Mouse (Mus musculus) liver, postnatal 0 days (tissue): Measurements from ENCODE around the gene Slit2. TPM values are rescaled to one million over a fixed set of nuclear protein-coding genes. Genes with fewer than 3 reads are reported as not detected.

Experiments used
- ATAC-seq: fragments of 200-750 bp; cut with Nextera tagmentation; 2 replicates; pipeline ENCODE4 v1.8.0; 2017; ENCODE audit warnings: mild to moderate bottlenecking, moderate library complexity
- DNase-seq: peaks from one replicate; pipeline ENCODE4 v3.0.0-alpha.2; 2016
- H3K27ac ChIP-seq: fragments of 300-500 bp; sonication (generic); 2 replicates; pipeline ENCODE4 v1.5.1; 2014; ENCODE audit warnings: antibody characterized with exemption, moderate library complexity, mild to moderate bottlenecking, low read depth
- H3K27me3 ChIP-seq: fragments of 300-500 bp; sonication (generic); 2 replicates; pipeline ENCODE4 v1.6.1; 2014; ENCODE audit warnings: low read length, control low read depth, mixed read lengths; ENCODE audit not compliant: insufficient read depth
- H3K36me3 ChIP-seq: fragments of 300-500 bp; sonication (generic); replicated peaks from 2 replicates; pipeline ENCODE4 v1.6.1; 2014; ENCODE audit warnings: mild to moderate bottlenecking, control low read depth, low read length, moderate library complexity, mixed read lengths; ENCODE audit not compliant: insufficient read depth
- H3K4me1 ChIP-seq: fragments of 300-500 bp; sonication (generic); 2 replicates; pipeline ENCODE4 v1.6.1; 2014; ENCODE audit warnings: antibody characterized with exemption, mild to moderate bottlenecking, control low read depth; ENCODE audit not compliant: insufficient read depth
- H3K4me2 ChIP-seq: fragments of 300-500 bp; sonication (generic); 2 replicates; pipeline ENCODE4 v1.6.1; 2014; ENCODE audit warnings: low read depth, mild to moderate bottlenecking, low read length, moderate library complexity, mixed read lengths
- H3K4me3 ChIP-seq: fragments of 300-500 bp; sonication (generic); 2 replicates; pipeline ENCODE4 v1.5.1; 2014; ENCODE audit warnings: low read depth, low read length
- H3K9ac ChIP-seq: fragments of 300-500 bp; sonication (generic); replicated peaks from 2 replicates; pipeline ENCODE4 v1.6.1; 2014; ENCODE audit warnings: mild to moderate bottlenecking, moderate library complexity
- H3K9me3 ChIP-seq: fragments of 300-500 bp; sonication (generic); 2 replicates; pipeline ENCODE4 v1.6.1; 2016; ENCODE audit warnings: mild to moderate bottlenecking, control low read depth, low read length, mixed read lengths
- CTCF ChIP-seq: sonication (generic); IDR thresholded peaks from 2 replicates; pipeline ENCODE4 v1.5.1; 2016; ENCODE audit warnings: antibody characterized with exemption, low read depth
- EP300 ChIP-seq: IDR thresholded peaks from 2 replicates; pipeline ENCODE4 v1.6.1; 2016; ENCODE audit warnings: antibody characterized with exemption, low read depth, mild to moderate bottlenecking
- WGBS: fragments of 180-500 bp; shearing (Covaris S2); extraction: QIAGEN DNeasy Blood & Tissue Kit; methylation state at CpG from one replicate; pipeline ENCODE4 v1.1.7; 2014; ENCODE audit not compliant: insufficient replicate concordance; 5-methylcytosine and 5-hydroxymethylcytosine counted together
- polyA plus RNA-seq: library from polyadenylated mRNA; unstranded; fragments of >200 nt; fragmentation: Nextera tagmentation; extraction: Ambion mirVana; gene quantifications from 2 replicates; pipeline ENCODE4 v1.2.1, GENCODE M21; 2015

Slit2 gene
- polyA plus RNA-seq, 1 experiment from 2014 or later = 0.23 TPM

GRCm38 (mm10) chr5:48315057-48315602 is 332.2 kb downstream of the Slit2 start:
- Histone ChIP-seq H3K4me1 (no peaks in the 10 kb centered on the region), H3K27ac (no peak overlapping the region), H3K9me3 (no peaks in the 10 kb centered on the region), H3K9ac (no peak overlapping the region), H3K4me2 (no peak overlapping the region), H3K36me3 (no peaks in the 10 kb centered on the region), H3K4me3 (no peak overlapping the region), H3K27me3 (no peaks in the 10 kb centered on the region)
- DNase-seq (no peak), ATAC-seq (no peak)
- TF ChIP-seq CTCF = no peak
- whole genome bisulfite sequencing = 33% methylated on average over 6 of the region's 6 CpGs

DNA sequence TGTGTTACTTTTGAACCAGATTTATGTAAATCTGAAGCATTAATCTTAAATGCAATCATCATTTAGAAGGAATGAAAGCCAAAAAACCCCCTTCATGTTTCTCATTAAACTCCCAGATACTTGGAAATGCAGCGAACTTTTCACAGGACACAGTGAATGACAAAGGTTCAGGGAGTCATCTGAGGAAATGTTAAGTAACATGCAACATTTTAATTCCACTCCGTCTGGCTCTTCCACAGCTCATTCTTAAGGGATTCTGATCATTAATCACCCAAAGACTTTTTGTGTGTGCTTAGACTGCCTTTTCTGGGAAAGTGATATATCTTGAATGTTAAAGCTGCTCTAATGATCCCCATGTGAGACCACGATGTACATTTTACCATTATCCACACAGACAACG is 337.7 kb downstream of the Slit2 start:
- no peak for ATAC-seq
- DNase-seq = no peak

DNA sequence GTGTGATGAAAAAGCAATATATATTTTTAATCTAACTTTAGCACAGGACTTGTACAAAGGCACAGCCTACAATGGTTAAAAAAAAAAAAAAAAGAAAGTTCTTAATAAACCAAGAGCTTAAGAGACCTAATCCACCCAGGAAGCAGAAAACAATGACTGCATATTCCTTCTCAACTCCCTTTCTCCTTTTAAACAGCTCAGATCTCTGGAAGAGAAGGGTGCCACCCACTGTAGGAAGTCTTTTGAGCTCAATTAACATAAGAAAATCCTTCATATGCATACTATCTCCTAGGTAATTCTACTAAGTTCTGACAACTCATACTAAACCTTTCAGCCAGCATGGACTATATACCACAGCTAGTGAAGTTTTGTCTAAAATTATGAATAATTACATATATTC is 343.3 kb downstream of the Slit2 start:
- ATAC-seq = no peak
- no peak for TF ChIP-seq CTCF
- no peak for TF ChIP-seq EP300
- Histone ChIP-seq H3K9me3 (no peaks in the 10 kb centered on the region), H3K9ac (no peak overlapping the region), H3K27ac (no peak overlapping the region), H3K4me2 (no peak overlapping the region), H3K4me3 (no peak overlapping the region), H3K4me1 (no peaks in the 10 kb centered on the region), H3K27me3 (no peaks in the 10 kb centered on the region), H3K36me3 (no peaks in the 10 kb centered on the region)
- no peak for DNase-seq

More for the DNA sequence above, 337.7 kb downstream of the Slit2 start:
- Histone ChIP-seq H3K36me3 (no peaks in the 10 kb centered on the region), H3K9ac (no peak overlapping the region), H3K4me3 (no peak overlapping the region), H3K9me3 (no peaks in the 10 kb centered on the region), H3K4me1 (no peaks in the 10 kb centered on the region), H3K4me2 (no peak overlapping the region), H3K27ac (no peak overlapping the region), H3K27me3 (no peaks in the 10 kb centered on the region)
- WGBS = 71% methylated on average over 4 of the region's 4 CpGs
- no peak for TF ChIP-seq EP300

DNA sequence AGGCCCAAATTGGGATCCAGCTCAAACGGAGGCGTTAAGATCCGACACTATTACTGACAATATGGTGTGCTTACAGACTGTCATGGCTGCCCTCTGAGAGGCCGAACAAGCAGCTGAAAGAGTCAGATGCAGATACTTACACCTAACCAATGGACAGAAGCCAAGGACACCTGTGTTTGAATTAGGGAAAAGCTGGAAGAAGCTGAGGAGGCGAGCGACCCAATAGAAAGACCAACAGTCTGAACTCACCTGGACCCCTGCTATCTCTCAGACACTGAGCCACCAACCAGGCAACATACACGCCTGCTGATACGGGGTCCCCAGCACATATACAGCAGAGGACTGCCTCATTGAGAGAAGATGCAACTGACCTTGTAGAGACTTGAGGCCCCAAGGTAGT is 344.7 kb downstream of the Slit2 start, which contains the start of gene 5730480H06Rik:
TSS of gene 5730480H06Rik (plus strand) at position 301 of the 400 bp plus-strand sequence.
- DNase-seq (no peak), ATAC-seq (no peak)
- Histone ChIP-seq H3K4me1 (no peaks in the 10 kb centered on the region), H3K9me3 (no peaks in the 10 kb centered on the region), H3K36me3 (no peaks in the 10 kb centered on the region), H3K27ac (no peak within 1 kb of the TSS), H3K4me2 (no peak within 1 kb of the TSS), H3K27me3 (no peaks in the 10 kb centered on the region), H3K4me3 (no peak within 1 kb of the TSS), H3K9ac (no peak within 1 kb of the TSS)
- 88% methylated on average over 8 of the region's 8 CpGs for WGBS
- TF ChIP-seq CTCF (no peak), EP300 (no peak)

DNA sequence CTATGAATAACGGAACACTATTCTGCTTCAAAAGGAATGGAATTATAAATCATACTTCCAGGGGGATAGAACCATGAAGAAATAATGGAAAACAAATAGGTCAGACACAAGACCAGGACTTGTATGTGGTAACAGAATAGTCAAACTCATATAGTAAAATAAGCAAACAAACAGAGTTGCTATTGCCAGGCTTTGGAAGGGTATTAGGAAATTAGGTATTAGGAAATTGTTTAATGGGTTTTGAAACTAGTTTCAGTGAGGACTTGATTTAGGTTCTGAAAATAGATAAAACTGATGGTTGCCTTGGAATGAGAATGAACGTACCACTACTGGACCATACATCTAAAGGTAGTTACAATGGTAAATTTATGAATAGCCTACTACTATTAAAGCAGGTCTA is 346.8 kb downstream of the Slit2 start:
- Histone ChIP-seq H3K27ac (no peak overlapping the region), H3K9me3 (no peaks in the 10 kb centered on the region), H3K4me1 (no peaks in the 10 kb centered on the region), H3K36me3 (no peaks in the 10 kb centered on the region), H3K4me2 (no peak overlapping the region), H3K27me3 (no peaks in the 10 kb centered on the region), H3K9ac (no peak overlapping the region), H3K4me3 (no peak overlapping the region)
- TF ChIP-seq EP300 = no peak
- TF ChIP-seq CTCF = no peak
- ATAC-seq = no peak
- WGBS = 89% methylated on average over 2 of the region's 2 CpGs
- DNase-seq = no peak

DNA sequence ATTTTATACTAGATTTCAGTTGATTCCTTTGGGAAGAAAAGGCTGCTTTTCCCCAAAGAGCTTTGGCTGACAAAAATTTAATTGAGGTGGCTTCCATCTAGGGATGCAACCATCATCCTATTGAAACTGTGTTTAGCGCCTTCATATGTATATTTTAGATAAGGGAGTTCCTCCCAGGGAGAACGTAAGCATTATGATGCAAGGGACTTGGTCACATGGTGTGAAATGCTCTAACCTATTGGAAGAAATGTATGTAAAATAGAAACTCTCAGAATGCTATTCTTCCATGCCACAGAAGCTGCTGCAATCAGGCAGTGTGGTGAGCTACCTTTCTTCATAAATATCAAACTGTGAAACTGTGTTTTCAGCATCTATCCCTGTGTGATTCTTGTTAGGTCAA is 347.9 kb downstream of the Slit2 start:
- TF ChIP-seq EP300 = no peak
- TF ChIP-seq CTCF = no peak
- DNase-seq (no peak), ATAC-seq (no peak)
- Histone ChIP-seq H3K27ac (no peak overlapping the region), H3K36me3 (no peaks in the 10 kb centered on the region), H3K4me1 (no peaks in the 10 kb centered on the region), H3K9ac (no peak overlapping the region), H3K9me3 (no peaks in the 10 kb centered on the region), H3K4me3 (no peak overlapping the region), H3K4me2 (no peak overlapping the region), H3K27me3 (no peaks in the 10 kb centered on the region)
- 54% methylated on average over 2 of the region's 2 CpGs for WGBS

DNA sequence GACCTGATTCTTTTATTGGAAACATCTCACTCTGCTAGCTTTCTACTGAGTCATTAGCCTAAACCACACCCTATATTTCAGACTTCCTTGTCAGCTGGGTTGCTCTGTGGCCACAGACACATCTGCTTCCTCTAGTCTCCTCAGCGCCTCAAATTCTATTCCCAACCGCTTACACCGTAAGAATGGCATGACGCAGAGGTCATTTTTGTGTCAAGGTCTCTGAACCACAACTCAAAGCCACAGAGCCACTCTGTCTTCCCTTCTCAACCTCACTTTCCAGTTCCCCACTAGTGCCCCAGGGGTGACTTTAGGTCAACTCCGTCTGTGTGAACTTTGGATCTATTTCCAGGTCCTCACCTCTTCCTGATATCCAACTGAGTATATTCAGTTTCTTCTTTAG is 348.5 kb downstream of the Slit2 start:
- Histone ChIP-seq H3K4me3 (no peak overlapping the region), H3K27ac (no peak overlapping the region), H3K9me3 (no peaks in the 10 kb centered on the region), H3K4me1 (no peaks in the 10 kb centered on the region), H3K9ac (no peak overlapping the region), H3K4me2 (no peak overlapping the region), H3K27me3 (no peaks in the 10 kb centered on the region), H3K36me3 (no peaks in the 10 kb centered on the region)
- WGBS = 17% methylated on average over 5 of the region's 5 CpGs
- peak; percentile 59 for ATAC-seq
- DNase-seq = peak; percentile 13
- TF ChIP-seq CTCF (no peak), EP300 (no peak)
